Mouse (Mus musculus): Measurements from ENCODE around the gene Hcn3.

DNA sequence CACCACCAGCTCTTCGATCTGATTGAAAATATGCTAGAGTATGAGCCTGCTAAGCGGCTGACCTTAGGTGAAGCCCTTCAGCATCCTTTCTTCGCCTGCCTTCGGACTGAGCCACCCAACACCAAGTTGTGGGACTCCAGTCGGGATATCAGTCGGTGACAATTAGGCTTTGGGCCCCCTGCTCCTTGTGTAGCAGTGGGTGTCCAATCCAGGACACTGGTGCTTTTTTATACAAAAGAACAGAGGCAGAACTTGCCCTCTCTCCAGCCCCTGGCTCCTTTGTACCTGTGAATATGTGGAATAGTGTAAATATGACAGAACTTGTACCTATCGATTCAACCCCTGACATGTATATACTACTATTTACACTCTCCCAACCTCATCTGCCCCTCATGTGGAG, 16.4 kb upstream of the Hcn3 start:
- TF ChIP-seq POLR2A (IDR thresholded peaks at IDR 0.05; ENCODE audit: borderline replicate concordance, extremely low read depth, insufficient read depth, insufficient read length, poor library complexity, severe bottlenecking) (no peak), CTCF (IDR thresholded peaks at IDR 0.05; ENCODE audit: borderline replicate concordance, extremely low read depth, insufficient read depth, insufficient read length) (no peak)
